Mouse (Mus musculus) cortical plate, adult 2 months (tissue): Measurements from ENCODE around the gene Pex11b.

Experiments used
- CTCF ChIP-seq: fragments of 200-500 bp; IDR thresholded peaks from 2 replicates; pipeline ENCODE4 v1.5.1; 2011; ENCODE audit warnings: mild to moderate bottlenecking, control low read depth, low read length; ENCODE audit not compliant: insufficient read depth; ENCODE audit errors: extremely low read depth
- POLR2A ChIP-seq: fragments of 200-500 bp; IDR thresholded peaks from 2 replicates; pipeline ENCODE4 v1.6.1; 2011; ENCODE audit warnings: mild to moderate bottlenecking, low read length, control low read depth; ENCODE audit not compliant: insufficient read depth; ENCODE audit errors: extremely low read depth

DNA sequence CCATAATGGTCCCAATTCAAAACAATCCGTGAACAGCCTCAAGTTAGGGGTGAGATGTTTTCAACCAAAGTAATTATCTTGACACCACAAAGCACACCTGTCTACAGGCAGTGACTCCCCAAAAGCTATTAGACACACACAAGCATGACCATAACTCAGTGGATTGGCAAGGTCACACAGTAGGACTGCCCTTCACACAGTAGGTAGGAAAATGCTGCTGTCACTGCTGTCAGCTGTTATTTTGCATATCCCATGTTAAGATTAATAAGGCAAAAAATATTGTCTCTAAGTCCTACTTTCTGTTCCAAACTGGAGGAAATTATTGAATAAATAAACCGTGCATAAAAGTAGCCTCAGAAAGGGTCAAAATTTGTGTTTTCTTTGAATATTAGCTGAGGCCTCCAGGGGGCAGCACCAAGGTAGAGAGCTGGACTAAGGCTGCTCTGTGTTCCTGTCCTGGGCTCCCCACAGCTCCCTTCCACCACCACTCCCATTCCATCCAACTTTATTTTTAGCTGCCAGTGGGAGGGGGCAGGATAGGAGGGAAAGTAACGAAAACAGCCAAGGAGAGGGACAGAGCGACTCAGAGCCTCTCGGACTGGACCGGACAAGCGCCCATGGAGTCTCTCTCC, 10.0 kb downstream of the Pex11b start, which contains the start of gene Itga10:
- no peak for TF ChIP-seq POLR2A
- peak; percentile 42 for TF ChIP-seq CTCF
